Mouse (Mus musculus): ENCODE results near the gene Dock2. TPM values are rescaled to one million over a fixed set of nuclear protein-coding genes. Genes with fewer than 3 reads are reported as not detected.

Dock2 gene
- polyA plus RNA-seq, 1 experiment from 2014 or later: 0.54 TPM

DNA sequence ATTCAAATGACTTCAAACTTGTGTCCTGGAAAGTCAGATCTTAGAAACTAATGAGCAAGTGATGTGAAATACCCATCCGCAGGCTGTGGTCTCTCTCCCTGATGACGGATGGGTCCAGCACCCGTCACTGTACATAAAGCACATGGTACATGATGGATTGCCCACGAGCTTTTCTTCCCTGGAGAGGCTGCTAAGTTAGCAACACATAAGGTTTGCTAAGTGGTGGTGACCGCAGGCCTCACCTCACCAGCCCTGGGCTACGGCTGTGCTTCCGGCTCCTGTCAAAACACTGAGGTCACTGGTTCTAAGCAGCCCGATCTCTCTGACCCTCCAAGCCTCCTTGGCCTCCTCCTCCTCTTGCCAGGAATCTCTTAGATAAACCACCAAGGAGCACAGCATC lies 377.4 kb downstream of the Dock2 start:
- WGBS: 54% methylated on average over 8 of the region's 8 CpGs
- H3K27ac ChIP-seq (replicated peaks): no peak overlapping the region
- 0 out of 2 replicates have a peak, but pooled peaks cover 2% of the 10 kb centered on the region for H3K4me1 ChIP-seq (replicated peaks)
- ATAC-seq (ENCODE audit: low FRiP score, low read depth): no peak
- no peaks in the 10 kb centered on the region for H3K36me3 ChIP-seq
- H3K9ac ChIP-seq: no peak overlapping the region
- H3K4me3 ChIP-seq: no peak overlapping the region
- no peaks in the 10 kb centered on the region for H3K9me3 ChIP-seq
- no peak overlapping the region for H3K4me2 ChIP-seq
- H3K27me3 ChIP-seq: no peaks in the 10 kb centered on the region

DNA sequence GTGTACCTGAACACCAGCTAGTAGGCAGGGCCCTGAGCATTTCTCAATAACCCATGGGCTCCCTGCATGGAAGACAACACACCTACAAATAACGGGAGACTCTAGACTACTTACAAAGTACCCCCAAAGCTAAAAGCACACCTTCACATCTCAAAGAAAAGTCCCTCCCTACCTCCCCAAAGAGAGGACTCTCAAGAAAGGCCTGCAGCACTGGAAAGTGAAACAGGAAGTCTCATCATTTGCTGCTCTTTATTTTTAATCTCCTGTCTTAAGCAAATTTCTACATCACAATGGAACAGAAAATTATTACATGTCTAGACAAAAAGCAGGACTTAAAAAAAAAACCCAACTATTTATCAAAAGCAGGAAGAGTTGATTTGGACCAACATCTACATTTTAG lies 378.4 kb downstream of the Dock2 start:
- WGBS: 88% methylated on average over 1 of the region's 1 CpGs
- no peak for ATAC-seq (ENCODE audit: low FRiP score, low read depth)
- no peak overlapping the region for H3K27ac ChIP-seq (replicated peaks)
- no peak overlapping the region for H3K9ac ChIP-seq
- no peaks in the 10 kb centered on the region for H3K9me3 ChIP-seq
- H3K4me2 ChIP-seq: no peak overlapping the region
- H3K27me3 ChIP-seq: no peaks in the 10 kb centered on the region
- H3K4me1 ChIP-seq (replicated peaks): 0 out of 2 replicates have a peak, but pooled peaks cover 2% of the 10 kb centered on the region
- H3K4me3 ChIP-seq: no peak overlapping the region
- no peaks in the 10 kb centered on the region for H3K36me3 ChIP-seq

DNA sequence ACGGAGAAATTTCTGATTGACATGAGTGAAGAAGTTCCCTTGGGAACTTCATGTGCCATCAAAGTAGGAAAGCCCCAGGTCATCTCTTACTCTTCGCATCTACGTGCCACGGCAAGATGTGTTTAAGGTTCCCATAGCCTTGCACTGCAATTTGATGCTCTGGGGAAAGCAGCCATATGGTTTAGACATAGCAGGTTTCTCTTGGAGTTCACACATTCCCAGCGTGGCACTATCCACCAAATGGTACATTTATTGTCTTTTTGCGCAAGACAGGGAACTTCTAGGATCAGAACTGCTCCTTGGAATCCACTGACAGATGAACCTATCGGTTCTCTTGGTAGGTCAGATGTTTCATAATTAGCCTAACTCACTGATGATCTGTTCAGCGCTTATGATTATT lies 382.3 kb downstream of the Dock2 start:
- Histone ChIP-seq H3K9me3 (no peaks in the 10 kb centered on the region), H3K36me3 (no peaks in the 10 kb centered on the region), H3K27me3 (no peaks in the 10 kb centered on the region), H3K4me2 (no peak overlapping the region), H3K4me1 (replicated peaks) (0 out of 2 replicates have a peak, but pooled peaks cover under 1% of the 10 kb centered on the region), H3K9ac (no peak overlapping the region), H3K4me3 (no peak overlapping the region), H3K27ac (replicated peaks) (no peak overlapping the region)
- ATAC-seq (ENCODE audit: low FRiP score, low read depth): no peak
- 82% methylated on average over 8 of the region's 8 CpGs for WGBS

DNA sequence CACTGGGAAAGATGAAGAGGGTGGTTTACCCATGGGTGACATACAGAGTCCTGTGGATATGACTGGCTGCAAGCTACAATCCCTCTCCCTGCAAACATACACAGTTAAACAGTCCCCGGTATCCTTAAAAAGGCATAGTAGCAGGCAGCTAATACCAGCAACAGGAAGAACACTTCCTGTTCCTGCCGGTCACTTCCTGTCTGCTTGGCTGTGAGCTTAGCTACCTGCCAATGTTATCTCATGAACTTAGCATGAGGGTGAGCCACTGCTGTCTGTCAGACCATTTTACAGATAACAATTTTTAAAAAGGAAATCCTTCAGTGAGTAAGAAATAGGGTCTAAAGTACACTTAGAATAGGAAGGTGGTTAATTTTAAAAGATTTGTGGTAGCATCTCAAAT lies 385.1 kb downstream of the Dock2 start:
- Histone ChIP-seq H3K27ac (replicated peaks) (no peak overlapping the region), H3K9me3 (no peaks in the 10 kb centered on the region), H3K4me1 (replicated peaks) (no peaks in the 10 kb centered on the region), H3K4me3 (no peak overlapping the region), H3K4me2 (no peak overlapping the region), H3K9ac (no peak overlapping the region), H3K36me3 (no peaks in the 10 kb centered on the region), H3K27me3 (no peaks in the 10 kb centered on the region)
- WGBS: 91% methylated on average over 2 of the region's 2 CpGs
- no peak for ATAC-seq (ENCODE audit: low FRiP score, low read depth)

DNA sequence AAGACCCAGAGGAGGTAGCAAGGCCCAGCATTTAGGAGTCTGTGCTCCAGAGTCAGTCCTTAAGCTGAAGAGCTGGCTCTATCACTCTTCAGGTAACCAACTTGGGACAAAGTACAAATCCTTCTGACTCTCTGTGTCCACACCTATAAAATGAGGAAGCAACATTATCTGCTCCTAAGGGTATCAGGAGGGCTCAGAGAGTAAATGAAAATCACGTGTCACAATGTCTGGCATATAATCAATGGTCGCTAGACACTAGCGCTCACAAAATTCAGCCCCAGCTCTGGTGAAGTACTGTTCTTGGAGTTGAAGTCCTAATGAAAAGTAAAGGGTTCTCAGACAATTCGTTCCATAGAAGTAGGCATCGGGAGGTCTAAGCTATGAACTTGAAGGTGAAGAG lies 386.0 kb downstream of the Dock2 start:
- Histone ChIP-seq H3K9me3 (no peaks in the 10 kb centered on the region), H3K4me2 (no peak overlapping the region), H3K27ac (replicated peaks) (no peak overlapping the region), H3K36me3 (no peaks in the 10 kb centered on the region), H3K4me1 (replicated peaks) (no peaks in the 10 kb centered on the region), H3K4me3 (no peak overlapping the region), H3K27me3 (no peaks in the 10 kb centered on the region), H3K9ac (no peak overlapping the region)
- WGBS: 91% methylated on average over 5 of the region's 5 CpGs
- ATAC-seq (ENCODE audit: low FRiP score, low read depth): no peak

DNA sequence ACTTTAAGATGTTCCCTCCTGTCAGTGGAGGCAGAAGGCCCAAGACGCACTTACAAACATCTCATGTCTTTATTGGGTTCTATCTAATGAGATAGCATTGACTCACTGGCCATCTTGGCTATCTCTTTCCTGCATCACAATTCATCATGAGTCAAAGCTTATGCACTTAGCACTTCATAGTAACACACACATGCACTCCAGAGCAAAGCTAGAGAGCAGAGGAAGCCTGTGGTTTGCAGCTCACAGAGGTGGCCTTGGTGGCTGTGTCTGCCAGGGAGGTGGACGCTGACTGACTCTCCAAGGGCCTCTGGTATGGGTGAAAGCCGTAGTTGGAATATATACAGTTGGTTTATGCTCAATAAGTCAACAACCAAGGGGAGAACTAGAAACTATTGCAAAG lies 387.9 kb downstream of the Dock2 start:
- 79% methylated on average over 3 of the region's 3 CpGs for WGBS
- Histone ChIP-seq H3K4me1 (replicated peaks) (no peaks in the 10 kb centered on the region), H3K27ac (replicated peaks) (no peak overlapping the region), H3K27me3 (no peaks in the 10 kb centered on the region), H3K4me3 (no peak overlapping the region), H3K4me2 (no peak overlapping the region), H3K9ac (no peak overlapping the region), H3K9me3 (no peaks in the 10 kb centered on the region), H3K36me3 (no peaks in the 10 kb centered on the region)
- no peak for ATAC-seq (ENCODE audit: low FRiP score, low read depth)

DNA sequence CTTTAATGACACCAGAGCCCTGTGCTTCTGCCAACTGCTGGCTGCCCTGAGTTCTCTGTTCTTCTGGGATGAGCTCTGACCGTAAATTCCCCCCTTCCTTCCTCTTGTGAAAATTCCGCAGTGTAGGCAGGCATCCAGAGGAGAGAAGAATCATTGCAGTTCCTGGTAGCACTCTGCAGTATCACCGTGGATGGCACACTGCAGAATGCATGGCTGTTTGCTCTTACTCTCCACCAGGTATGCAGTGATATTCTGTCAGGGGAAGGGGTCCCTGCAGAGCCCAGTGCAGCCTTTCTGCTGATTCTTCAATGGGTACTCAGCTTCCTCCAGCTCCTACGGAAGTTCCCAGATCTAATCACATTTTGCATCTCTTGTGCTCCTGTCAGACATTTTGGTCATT lies 391.6 kb downstream of the Dock2 start:
- Histone ChIP-seq H3K4me1 (replicated peaks) (no peaks in the 10 kb centered on the region), H3K9me3 (no peaks in the 10 kb centered on the region), H3K4me3 (no peak overlapping the region), H3K36me3 (no peaks in the 10 kb centered on the region), H3K4me2 (no peak overlapping the region), H3K27ac (replicated peaks) (no peak overlapping the region), H3K9ac (no peak overlapping the region), H3K27me3 (no peaks in the 10 kb centered on the region)
- WGBS: 46% methylated on average over 4 of the region's 4 CpGs
- no peak for ATAC-seq (ENCODE audit: low FRiP score, low read depth)

DNA sequence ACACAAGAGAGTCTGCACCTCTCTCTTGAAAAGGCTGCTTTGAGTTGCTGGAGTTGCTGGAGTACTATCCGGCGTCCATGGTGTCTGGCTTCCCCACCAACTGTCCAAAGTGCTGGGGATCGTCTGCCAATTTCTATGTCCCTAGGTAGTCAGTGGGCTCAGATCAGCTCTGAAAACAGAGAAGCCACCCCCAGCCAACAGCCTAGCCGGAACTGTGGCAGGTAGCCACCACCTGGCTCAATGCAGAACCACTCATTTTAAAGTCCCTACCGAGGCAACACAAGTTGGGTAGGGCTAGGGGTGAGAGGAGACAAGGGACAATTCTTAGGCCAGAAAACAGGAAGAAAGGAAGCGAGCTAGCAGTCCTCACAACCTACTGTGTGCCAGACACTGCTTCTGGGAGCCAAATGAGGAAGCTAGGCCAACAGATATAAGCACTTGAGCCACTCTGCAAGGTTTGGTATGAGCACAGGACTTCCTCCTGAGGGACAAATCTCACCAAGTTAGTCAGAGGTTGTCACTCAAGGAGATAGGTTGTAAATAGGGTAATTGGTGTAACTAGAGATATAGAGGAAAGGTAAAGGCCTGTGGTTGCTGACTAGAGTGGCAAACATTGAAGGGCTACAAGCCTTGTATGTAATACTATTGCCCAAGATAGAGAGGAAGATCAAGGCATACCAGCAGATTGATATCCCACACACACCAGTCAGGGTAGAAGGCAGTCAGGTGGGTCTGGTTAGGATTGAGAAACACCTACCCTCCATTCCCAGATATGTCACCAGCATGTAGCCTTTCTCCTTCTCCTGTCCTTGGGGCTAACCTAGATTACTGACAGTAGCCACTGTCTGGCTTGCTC lies 394.2 kb downstream of the Dock2 start:
- 88% methylated on average over 6 of the region's 6 CpGs for WGBS
- no peak for ATAC-seq (ENCODE audit: low FRiP score, low read depth)
- Histone ChIP-seq H3K4me3 (no peak overlapping the region), H3K9me3 (no peaks in the 10 kb centered on the region), H3K27me3 (no peaks in the 10 kb centered on the region), H3K9ac (no peak overlapping the region), H3K27ac (replicated peaks) (no peak overlapping the region), H3K4me2 (no peak overlapping the region), H3K4me1 (replicated peaks) (peaks cover 6% of the 10 kb centered on the region; the same call in 1 of the 2 replicates), H3K36me3 (no peaks in the 10 kb centered on the region)

DNA sequence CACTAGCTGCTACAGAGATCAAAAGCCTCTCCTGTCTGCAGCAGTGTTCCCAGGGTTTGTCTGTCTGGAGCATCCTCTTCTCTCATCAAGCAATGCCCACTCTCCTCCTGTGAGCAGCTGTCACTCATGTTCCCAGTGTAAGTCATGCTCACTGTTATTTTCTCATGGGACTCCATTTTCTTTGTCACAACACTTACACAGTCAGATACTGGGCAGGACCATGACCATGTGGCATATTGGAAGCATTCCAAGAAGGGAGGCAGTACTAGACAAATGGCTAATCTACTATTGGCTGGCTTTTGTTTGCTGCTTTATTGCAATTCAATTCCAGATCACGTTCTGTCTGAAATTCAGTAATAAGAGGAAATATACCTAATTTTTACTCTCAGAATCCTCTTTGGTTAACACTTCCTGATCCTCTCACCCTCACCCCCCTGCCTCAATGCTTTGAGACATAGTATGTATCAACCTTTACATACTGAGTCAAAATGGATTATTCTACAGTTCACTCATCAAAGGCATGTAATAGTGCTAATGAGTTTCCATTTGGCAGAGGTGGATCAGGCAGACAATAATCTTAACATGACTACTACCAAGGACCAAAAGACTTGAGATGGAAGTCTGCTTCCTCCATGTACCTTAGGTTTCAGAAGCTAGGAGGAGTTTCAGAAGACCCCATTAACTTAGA lies 398.5 kb downstream of the Dock2 start:
- no peak overlapping the region for H3K9ac ChIP-seq
- no peak overlapping the region for H3K4me3 ChIP-seq
- H3K27me3 ChIP-seq: no peaks in the 10 kb centered on the region
- peaks cover 6% of the 10 kb centered on the region; the same call in 1 of the 2 replicates for H3K4me1 ChIP-seq (replicated peaks)
- no peaks in the 10 kb centered on the region for H3K36me3 ChIP-seq
- H3K27ac ChIP-seq (replicated peaks): 0 out of 2 replicates have a peak overlapping the region, but pooled peaks have one; percentile 22
- WGBS: 37% methylated on average over 1 of the region's 1 CpGs
- no peaks in the 10 kb centered on the region for H3K9me3 ChIP-seq
- H3K4me2 ChIP-seq: no peak overlapping the region
- peak; percentile 79 for ATAC-seq (ENCODE audit: low FRiP score, low read depth)

DNA sequence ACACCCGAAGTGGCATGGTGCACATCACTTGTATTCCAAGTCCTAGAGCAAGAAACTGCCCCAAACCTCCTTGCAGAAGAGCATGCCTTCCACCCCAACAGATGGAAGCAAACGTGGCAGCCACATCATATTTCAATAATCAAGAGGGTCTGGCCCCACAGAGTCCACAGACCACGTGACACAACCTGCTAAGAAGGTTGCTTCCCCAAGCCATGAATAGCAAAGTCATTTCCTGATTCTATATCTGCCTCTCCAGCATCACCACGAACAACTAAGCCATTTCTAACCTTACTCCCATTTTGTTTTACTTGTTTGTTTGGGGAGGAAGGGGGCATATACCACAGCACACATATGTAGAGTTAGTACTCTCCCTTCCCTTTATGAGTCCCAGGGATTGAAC lies 399.5 kb downstream of the Dock2 start:
- no peak for ATAC-seq (ENCODE audit: low FRiP score, low read depth)
- Histone ChIP-seq H3K36me3 (no peaks in the 10 kb centered on the region), H3K27ac (replicated peaks) (no peak overlapping the region), H3K4me3 (no peak overlapping the region), H3K9me3 (no peaks in the 10 kb centered on the region), H3K27me3 (no peaks in the 10 kb centered on the region), H3K9ac (no peak overlapping the region), H3K4me2 (no peak overlapping the region), H3K4me1 (replicated peaks) (peaks cover 6% of the 10 kb centered on the region; the same call in 1 of the 2 replicates)
- 78% methylated on average over 4 of the region's 4 CpGs for WGBS

DNA sequence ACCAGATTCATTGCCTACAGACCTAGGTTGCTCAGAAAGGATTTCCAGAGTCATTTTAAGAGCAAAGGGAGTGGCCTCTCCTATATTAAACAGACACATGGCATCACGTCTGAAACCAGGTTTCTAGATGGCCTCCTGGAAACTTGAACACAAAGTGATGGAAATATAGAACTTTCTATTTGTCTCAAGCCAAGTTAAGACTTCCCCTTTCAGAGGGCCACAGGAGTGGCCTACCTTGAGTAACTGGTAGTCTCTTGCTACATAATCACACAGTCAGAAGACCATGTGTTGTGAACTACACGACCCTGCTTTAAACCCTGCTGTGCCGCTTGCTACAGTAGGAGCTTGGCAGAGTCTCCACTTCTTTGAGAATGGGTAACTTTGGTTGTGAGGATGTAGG lies 400.2 kb downstream of the Dock2 start:
- no peak overlapping the region for H3K4me2 ChIP-seq
- H3K4me1 ChIP-seq (replicated peaks): peaks cover 6% of the 10 kb centered on the region; the same call in 1 of the 2 replicates

DNA sequence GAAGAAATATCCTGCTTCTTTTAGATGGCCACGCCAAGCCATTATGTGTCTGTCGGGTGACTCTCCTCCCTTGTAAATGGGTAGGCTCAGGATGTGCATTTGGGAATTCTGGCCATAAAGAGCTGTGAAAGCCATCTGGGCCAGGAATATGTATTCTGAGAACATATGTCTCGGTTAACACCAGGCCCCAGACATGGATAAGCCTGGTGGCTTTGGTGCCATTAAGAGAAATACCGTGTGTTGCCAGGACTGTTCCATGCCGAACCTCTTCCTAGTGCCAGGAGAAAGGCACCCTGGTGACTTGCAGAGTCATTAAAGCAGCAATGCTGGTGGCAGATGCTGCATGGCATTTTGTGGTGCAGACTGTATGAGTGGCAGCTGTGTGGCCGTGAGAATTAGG lies 406.0 kb downstream of the Dock2 start:
- Histone ChIP-seq H3K9ac (no peak overlapping the region), H3K4me3 (no peak overlapping the region), H3K27me3 (no peaks in the 10 kb centered on the region), H3K27ac (replicated peaks) (no peak overlapping the region), H3K4me1 (replicated peaks) (0 out of 2 replicates have a peak, but pooled peaks cover 5% of the 10 kb centered on the region), H3K9me3 (no peaks in the 10 kb centered on the region), H3K4me2 (no peak overlapping the region), H3K36me3 (no peaks in the 10 kb centered on the region)
- WGBS: 47% methylated on average over 6 of the region's 6 CpGs
- 0 out of 2 replicates have a peak, but pooled peaks have one; percentile 66 for ATAC-seq (ENCODE audit: low FRiP score, low read depth)

More for the DNA sequence above, 400.2 kb downstream of the Dock2 start:
- Histone ChIP-seq H3K9me3 (no peaks in the 10 kb centered on the region), H3K4me3 (no peak overlapping the region), H3K27ac (replicated peaks) (no peak overlapping the region), H3K9ac (no peak overlapping the region), H3K27me3 (no peaks in the 10 kb centered on the region), H3K36me3 (no peaks in the 10 kb centered on the region)
- no peak for ATAC-seq (ENCODE audit: low FRiP score, low read depth)
- WGBS: 90% methylated on average over 3 of the region's 3 CpGs
